Mouse (Mus musculus) E14TG2a.4 (cell line): ENCODE measurements around the gene Thrb.

Experiments used
- CTCF ChIP-seq: conservative IDR thresholded peaks from 2 replicates; pipeline ENCODE4 v1.5.1; 2014; ENCODE audit warnings: low read length
- NANOG ChIP-seq: IDR thresholded peaks from 2 replicates; pipeline ENCODE4 v1.6.1; 2014; ENCODE audit warnings: borderline replicate concordance, low read length, mixed read lengths
- POU5F1 ChIP-seq: IDR thresholded peaks from 2 replicates; pipeline ENCODE4 v1.6.1; 2014; ENCODE audit warnings: low read length, borderline replicate concordance

DNA sequence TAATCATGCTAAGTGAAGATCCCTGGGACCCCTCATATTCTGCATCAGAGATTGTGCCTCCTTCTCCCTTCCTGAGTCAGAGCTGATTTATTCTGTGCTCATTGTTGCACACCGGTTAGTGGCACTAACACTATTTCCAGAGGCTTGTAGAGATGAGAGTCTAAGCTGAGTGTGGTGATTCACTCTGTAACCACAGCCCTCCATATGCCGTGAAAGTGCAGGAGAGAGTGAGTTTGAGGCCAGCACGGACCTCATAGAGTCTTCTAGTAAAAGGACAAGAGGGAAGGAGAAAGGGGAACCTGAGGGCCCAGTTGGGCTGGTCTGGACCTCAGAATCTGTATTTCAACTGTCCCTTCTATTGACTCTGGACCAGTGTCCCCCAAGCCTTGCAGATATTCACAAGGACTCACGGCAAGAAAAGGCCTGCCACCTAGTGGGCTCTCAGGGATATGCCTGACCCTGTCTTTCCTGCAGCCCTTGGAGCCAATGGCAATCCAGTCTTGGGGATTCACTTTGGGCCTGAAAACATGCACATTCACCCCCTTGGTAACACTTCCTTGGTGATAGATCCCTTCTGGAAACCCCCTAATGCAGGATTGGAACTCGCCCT, 307.2 kb downstream of the Thrb start:
- TF ChIP-seq CTCF, result peak; percentile 86
- TF ChIP-seq NANOG, result no peak
- TF ChIP-seq POU5F1, result no peak
